Mouse (Mus musculus): ENCODE results near the gene Dlg2.

Gene Dlg2

DNA sequence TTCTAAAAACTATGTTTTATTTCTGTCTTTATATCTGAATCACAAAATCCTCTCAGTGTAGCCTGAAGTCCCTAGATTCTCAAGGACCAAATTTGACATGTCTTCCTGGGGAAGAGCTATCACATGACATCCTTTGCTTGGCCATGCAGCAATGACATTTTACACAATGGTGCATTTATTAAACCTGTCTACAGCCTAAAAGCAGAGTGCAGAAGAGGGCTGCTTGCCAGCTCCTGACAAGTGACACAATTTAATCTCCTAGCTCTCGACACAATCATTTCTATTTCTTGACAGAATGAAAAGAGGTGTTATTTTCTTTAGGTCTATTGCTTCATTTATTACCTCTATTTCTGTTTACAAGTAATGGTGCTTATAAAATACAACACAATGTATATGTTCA, 1400.4 kb downstream of the Dlg2 start:
- H3K27me3 ChIP-seq (ENCODE audit: insufficient read depth, low read length), result no peaks in the 10 kb centered on the region
- no peaks in the 10 kb centered on the region for H3K36me3 ChIP-seq (ENCODE audit: insufficient read depth, low read length)
- H3K4me1 ChIP-seq (replicated peaks; ENCODE audit: low read depth, low read length), result no peaks in the 10 kb centered on the region
- no peak overlapping the region for H3K4me3 ChIP-seq (replicated peaks; ENCODE audit: low read length)
- H3K9me3 ChIP-seq (ENCODE audit: low read length), result no peaks in the 10 kb centered on the region
- TF ChIP-seq POU5F1 (IDR thresholded peaks at IDR 0.05; ENCODE audit: borderline replicate concordance, low read length) (no peak), CTCF (conservative IDR thresholded peaks at IDR 0.05; ENCODE audit: low read length) (no peak), NANOG (IDR thresholded peaks at IDR 0.05; ENCODE audit: borderline replicate concordance, low read length) (no peak)

- no peaks in the 10 kb centered on the region for H3K36me3 ChIP-seq (ENCODE audit: insufficient read depth, low read length)
- TF ChIP-seq CTCF (conservative IDR thresholded peaks at IDR 0.05; ENCODE audit: low read length), result no peak
- no peak for TF ChIP-seq POU5F1 (IDR thresholded peaks at IDR 0.05; ENCODE audit: borderline replicate concordance, low read length)
- no peak for TF ChIP-seq NANOG (IDR thresholded peaks at IDR 0.05; ENCODE audit: borderline replicate concordance, low read length)
- no peaks in the 10 kb centered on the region for H3K27me3 ChIP-seq (ENCODE audit: insufficient read depth, low read length)
- H3K4me3 ChIP-seq (replicated peaks; ENCODE audit: low read length), result no peak overlapping the region
- no peaks in the 10 kb centered on the region for H3K9me3 ChIP-seq (ENCODE audit: low read length)
- no peaks in the 10 kb centered on the region for H3K4me1 ChIP-seq (replicated peaks; ENCODE audit: low read depth, low read length)
Observed at GRCm38 (mm10) chr7:91877804-91878203, 1401.3 kb downstream of the Dlg2 start.

GRCm38 (mm10) chr7:91886336-91886735, 1409.9 kb downstream of the Dlg2 start:
- Histone ChIP-seq H3K4me3 (replicated peaks; ENCODE audit: low read length) (no peak overlapping the region), H3K9me3 (ENCODE audit: low read length) (no peaks in the 10 kb centered on the region), H3K36me3 (ENCODE audit: insufficient read depth, low read length) (no peaks in the 10 kb centered on the region), H3K27me3 (ENCODE audit: insufficient read depth, low read length) (no peaks in the 10 kb centered on the region), H3K4me1 (replicated peaks; ENCODE audit: low read depth, low read length) (no peaks in the 10 kb centered on the region)
- TF ChIP-seq POU5F1 (IDR thresholded peaks at IDR 0.05; ENCODE audit: borderline replicate concordance, low read length), result no peak
- TF ChIP-seq CTCF (conservative IDR thresholded peaks at IDR 0.05; ENCODE audit: low read length), result no peak
- TF ChIP-seq NANOG (IDR thresholded peaks at IDR 0.05; ENCODE audit: borderline replicate concordance, low read length), result no peak

GRCm38 (mm10) chr7:91893991-91894390, 1417.5 kb downstream of the Dlg2 start:
- Histone ChIP-seq H3K27me3 (ENCODE audit: insufficient read depth, low read length) (no peaks in the 10 kb centered on the region), H3K4me3 (replicated peaks; ENCODE audit: low read length) (no peak overlapping the region), H3K36me3 (ENCODE audit: insufficient read depth, low read length) (no peaks in the 10 kb centered on the region), H3K9me3 (ENCODE audit: low read length) (no peaks in the 10 kb centered on the region), H3K4me1 (replicated peaks; ENCODE audit: low read depth, low read length) (no peaks in the 10 kb centered on the region)
- no peak for TF ChIP-seq CTCF (conservative IDR thresholded peaks at IDR 0.05; ENCODE audit: low read length)
- TF ChIP-seq POU5F1 (IDR thresholded peaks at IDR 0.05; ENCODE audit: borderline replicate concordance, low read length), result no peak
- no peak for TF ChIP-seq NANOG (IDR thresholded peaks at IDR 0.05; ENCODE audit: borderline replicate concordance, low read length)

- no peaks in the 10 kb centered on the region for H3K9me3 ChIP-seq (ENCODE audit: low read length)
- H3K4me3 ChIP-seq (replicated peaks; ENCODE audit: low read length), result no peak overlapping the region
- H3K36me3 ChIP-seq (ENCODE audit: insufficient read depth, low read length), result no peaks in the 10 kb centered on the region
- H3K27me3 ChIP-seq (ENCODE audit: insufficient read depth, low read length), result no peaks in the 10 kb centered on the region
- TF ChIP-seq POU5F1 (IDR thresholded peaks at IDR 0.05; ENCODE audit: borderline replicate concordance, low read length), result no peak
- TF ChIP-seq NANOG (IDR thresholded peaks at IDR 0.05; ENCODE audit: borderline replicate concordance, low read length), result no peak
- TF ChIP-seq CTCF (conservative IDR thresholded peaks at IDR 0.05; ENCODE audit: low read length), result no peak
- H3K4me1 ChIP-seq (replicated peaks; ENCODE audit: low read depth, low read length), result no peaks in the 10 kb centered on the region
Observed at GRCm38 (mm10) chr7:91896935-91897334, 1420.5 kb downstream of the Dlg2 start.

- Histone ChIP-seq H3K9me3 (ENCODE audit: low read length) (no peaks in the 10 kb centered on the region), H3K4me3 (replicated peaks; ENCODE audit: low read length) (no peak overlapping the region), H3K27me3 (ENCODE audit: insufficient read depth, low read length) (no peaks in the 10 kb centered on the region), H3K36me3 (ENCODE audit: insufficient read depth, low read length) (no peaks in the 10 kb centered on the region), H3K4me1 (replicated peaks; ENCODE audit: low read depth, low read length) (no peaks in the 10 kb centered on the region)
- no peak for TF ChIP-seq CTCF (conservative IDR thresholded peaks at IDR 0.05; ENCODE audit: low read length)
Observed at GRCm38 (mm10) chr7:91897509-91897908, 1421.0 kb downstream of the Dlg2 start.

DNA sequence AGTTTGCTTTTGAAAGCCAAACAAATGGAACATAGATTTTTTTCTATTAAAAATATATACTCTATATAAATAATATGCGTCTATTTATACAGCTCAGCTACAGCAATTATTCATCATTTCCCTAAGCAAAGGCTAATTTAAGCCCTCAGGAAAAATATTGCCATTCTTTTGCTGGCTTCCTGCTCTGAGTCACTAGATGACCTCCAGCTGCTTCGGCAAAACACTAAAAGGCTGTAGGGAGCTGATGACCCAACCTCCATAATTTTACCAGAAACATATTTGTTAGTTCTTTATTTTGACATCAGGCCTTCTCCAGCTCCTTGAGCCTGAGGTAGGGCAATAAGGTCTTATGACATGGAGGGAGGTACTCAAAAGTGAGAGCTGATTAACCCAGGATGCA, 1426.0 kb downstream of the Dlg2 start:
- TF ChIP-seq CTCF (conservative IDR thresholded peaks at IDR 0.05; ENCODE audit: low read length) (no peak), NANOG (IDR thresholded peaks at IDR 0.05; ENCODE audit: borderline replicate concordance, low read length) (no peak), POU5F1 (IDR thresholded peaks at IDR 0.05; ENCODE audit: borderline replicate concordance, low read length) (no peak)
- Histone ChIP-seq H3K9me3 (ENCODE audit: low read length) (no peaks in the 10 kb centered on the region), H3K4me3 (replicated peaks; ENCODE audit: low read length) (no peak overlapping the region), H3K4me1 (replicated peaks; ENCODE audit: low read depth, low read length) (no peaks in the 10 kb centered on the region), H3K27me3 (ENCODE audit: insufficient read depth, low read length) (no peaks in the 10 kb centered on the region), H3K36me3 (ENCODE audit: insufficient read depth, low read length) (no peaks in the 10 kb centered on the region)

GRCm38 (mm10) chr7:91916809-91917208, 1440.3 kb downstream of the Dlg2 start:
- H3K27me3 ChIP-seq (ENCODE audit: insufficient read depth, low read length), result no peaks in the 10 kb centered on the region
- no peaks in the 10 kb centered on the region for H3K4me1 ChIP-seq (replicated peaks; ENCODE audit: low read depth, low read length)
- no peaks in the 10 kb centered on the region for H3K36me3 ChIP-seq (ENCODE audit: insufficient read depth, low read length)
- no peak overlapping the region for H3K4me3 ChIP-seq (replicated peaks; ENCODE audit: low read length)
- H3K9me3 ChIP-seq (ENCODE audit: low read length), result no peaks in the 10 kb centered on the region
- TF ChIP-seq POU5F1 (IDR thresholded peaks at IDR 0.05; ENCODE audit: borderline replicate concordance, low read length) (no peak), CTCF (conservative IDR thresholded peaks at IDR 0.05; ENCODE audit: low read length) (no peak), NANOG (IDR thresholded peaks at IDR 0.05; ENCODE audit: borderline replicate concordance, low read length) (no peak)

DNA sequence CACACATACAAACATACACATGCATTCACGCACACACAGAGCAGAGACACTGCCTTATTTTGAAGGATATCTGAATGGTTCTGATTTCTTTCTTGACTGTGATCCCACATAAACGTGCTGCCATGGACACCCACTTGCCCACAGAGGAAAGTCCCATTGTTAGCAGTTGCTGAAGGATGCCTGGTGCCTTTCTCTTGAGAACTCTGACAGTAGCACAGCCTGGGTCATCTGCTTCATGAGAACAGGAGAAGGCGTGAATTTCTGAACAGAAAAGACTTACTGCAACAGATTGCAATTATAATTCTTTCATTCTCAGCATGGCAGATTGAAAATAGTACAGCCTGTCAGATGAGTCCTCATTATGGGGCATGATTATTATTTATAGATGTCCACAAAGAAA, 1442.6 kb downstream of the Dlg2 start:
- Histone ChIP-seq H3K4me3 (replicated peaks; ENCODE audit: low read length) (no peak overlapping the region), H3K27me3 (ENCODE audit: insufficient read depth, low read length) (no peaks in the 10 kb centered on the region), H3K36me3 (ENCODE audit: insufficient read depth, low read length) (no peaks in the 10 kb centered on the region), H3K4me1 (replicated peaks; ENCODE audit: low read depth, low read length) (no peaks in the 10 kb centered on the region), H3K9me3 (ENCODE audit: low read length) (no peaks in the 10 kb centered on the region)
- no peak for TF ChIP-seq POU5F1 (IDR thresholded peaks at IDR 0.05; ENCODE audit: borderline replicate concordance, low read length)
- TF ChIP-seq CTCF (conservative IDR thresholded peaks at IDR 0.05; ENCODE audit: low read length), result no peak
- TF ChIP-seq NANOG (IDR thresholded peaks at IDR 0.05; ENCODE audit: borderline replicate concordance, low read length), result no peak
